Mouse (Mus musculus) spleen, postnatal 36 days (tissue): ENCODE results near the gene Rprd1b.

Experiments used
- DNase-seq, 2 experiments: peaks; one replicate each; pipeline ENCODE4 v3.0.0; 2022; ENCODE audit warnings: low spot score in 2 of 2, mixed read lengths in 1 of 2

Gene Rprd1b

DNA sequence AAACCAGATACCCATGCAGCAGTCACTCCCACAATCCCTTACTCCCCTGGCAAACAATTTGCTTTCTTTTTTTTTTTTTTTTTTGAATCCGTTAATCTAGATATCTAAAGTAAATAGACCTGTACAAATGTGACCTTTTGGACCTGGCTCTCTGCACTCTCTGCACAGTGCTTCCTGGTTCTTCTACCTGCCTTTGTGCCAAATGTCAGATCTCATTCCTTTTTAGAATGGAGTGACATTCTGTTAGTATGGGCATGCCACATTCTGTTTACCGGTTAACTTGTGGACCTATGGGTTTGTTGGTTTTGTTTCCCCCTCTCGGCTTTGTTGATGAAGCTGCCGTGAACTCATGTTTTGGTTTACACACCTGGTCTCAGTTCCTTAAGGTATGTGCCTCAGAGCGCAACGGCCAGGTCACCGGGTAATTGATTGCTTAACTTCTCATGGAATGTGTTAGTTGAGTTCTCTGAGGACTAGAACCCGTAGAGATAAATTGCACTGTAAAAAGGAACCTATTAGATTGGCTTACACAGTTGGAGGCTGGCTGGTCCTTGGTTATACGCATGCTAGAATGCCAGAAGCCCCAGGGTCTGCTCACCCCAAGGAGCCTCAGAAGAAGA is 52.4 kb downstream of the Rprd1b start:
- no peak for DNase-seq

DNA sequence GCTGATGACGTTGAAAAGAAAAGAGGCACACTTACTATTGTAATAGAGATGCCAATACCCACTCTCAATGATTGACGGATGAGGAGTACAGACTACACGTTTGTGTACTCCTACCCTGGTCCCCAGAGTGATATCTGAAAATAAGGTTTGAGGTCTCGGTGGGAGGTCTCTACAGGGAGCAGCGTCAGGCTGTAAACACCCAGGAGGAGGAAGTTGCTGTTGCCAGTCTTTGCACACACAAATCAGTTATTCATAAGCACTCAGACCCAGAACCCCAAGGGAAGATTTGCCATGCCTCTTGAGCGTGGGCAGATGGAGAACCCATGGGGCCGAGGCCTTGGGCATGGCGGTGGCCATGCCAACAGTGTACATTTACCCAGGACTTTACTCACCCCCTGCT is 56.2 kb downstream of the Rprd1b start:
- peak; percentile 70 to 72 for DNase-seq

GRCm38 (mm10) chr2:158090096-158090495 is 61.8 kb downstream of the Rprd1b start:
- DNase-seq = no peak

GRCm38 (mm10) chr2:158093345-158093744 is 65.0 kb downstream of the Rprd1b start:
- no peak for DNase-seq

GRCm38 (mm10) chr2:158094300-158094699 is 66.0 kb downstream of the Rprd1b start:
- no peak for DNase-seq

GRCm38 (mm10) chr2:158094846-158095245 is 66.5 kb downstream of the Rprd1b start:
- DNase-seq = no peak

DNA sequence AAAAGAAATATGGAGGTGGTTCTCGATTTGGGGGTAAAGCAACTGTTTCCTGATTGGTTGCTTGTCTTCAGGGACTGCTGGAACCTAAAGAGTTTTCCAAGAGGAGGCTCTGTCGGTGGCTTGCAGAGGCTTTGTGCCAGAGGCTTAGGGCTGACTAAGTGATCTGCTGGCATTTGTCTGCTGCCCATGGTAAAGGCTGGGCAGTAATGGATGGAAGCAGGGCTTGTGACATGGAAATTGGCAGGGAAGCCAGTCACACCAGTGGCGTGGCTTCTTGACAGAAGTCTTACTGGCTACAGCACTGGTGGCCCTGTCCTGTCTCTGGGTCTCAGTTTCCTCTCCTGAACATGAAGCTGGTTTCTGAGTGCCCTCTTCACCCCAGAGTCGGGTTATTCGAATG is 68.8 kb downstream of the Rprd1b start:
- no peak for DNase-seq

DNA sequence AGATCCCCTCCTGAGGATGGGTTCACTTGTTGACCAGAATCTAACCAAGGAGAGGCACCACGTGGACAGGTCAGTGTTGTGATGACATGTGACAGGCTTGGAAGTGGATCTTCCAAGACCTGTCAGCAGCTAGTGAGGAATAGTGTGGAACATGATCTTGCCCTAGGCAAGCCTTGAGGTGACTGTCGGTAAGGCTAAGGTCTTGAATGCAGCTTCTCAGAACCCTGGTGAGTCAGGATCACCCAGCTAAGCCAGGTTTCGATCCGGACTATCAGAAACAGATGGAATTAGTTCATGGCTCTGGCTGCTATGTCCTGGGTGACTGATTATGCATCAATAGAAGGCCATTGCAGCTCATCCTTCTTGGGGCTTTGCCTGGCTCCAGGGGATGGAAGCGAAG is 70.4 kb downstream of the Rprd1b start:
- no peak for DNase-seq

DNA sequence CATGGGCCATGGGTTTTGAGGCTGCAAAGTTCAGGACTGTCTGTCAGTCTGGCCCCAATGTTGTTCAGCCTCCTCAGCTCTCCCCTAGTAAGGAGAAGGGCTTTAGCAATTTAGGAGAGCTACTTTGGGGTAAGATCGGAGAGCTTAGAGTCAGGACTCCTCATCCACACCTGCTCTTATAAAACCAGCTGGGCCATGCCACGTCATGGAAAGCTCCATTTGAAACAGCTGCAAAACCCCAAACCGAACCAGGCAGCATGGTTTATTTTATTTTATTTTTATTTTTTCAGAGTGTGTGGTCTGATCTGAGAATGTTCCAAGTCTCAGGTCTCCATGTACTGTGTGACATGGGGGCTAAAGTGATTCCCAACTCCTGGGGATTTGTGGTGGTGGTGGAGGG is 71.2 kb downstream of the Rprd1b start:
- no peak for DNase-seq

DNA sequence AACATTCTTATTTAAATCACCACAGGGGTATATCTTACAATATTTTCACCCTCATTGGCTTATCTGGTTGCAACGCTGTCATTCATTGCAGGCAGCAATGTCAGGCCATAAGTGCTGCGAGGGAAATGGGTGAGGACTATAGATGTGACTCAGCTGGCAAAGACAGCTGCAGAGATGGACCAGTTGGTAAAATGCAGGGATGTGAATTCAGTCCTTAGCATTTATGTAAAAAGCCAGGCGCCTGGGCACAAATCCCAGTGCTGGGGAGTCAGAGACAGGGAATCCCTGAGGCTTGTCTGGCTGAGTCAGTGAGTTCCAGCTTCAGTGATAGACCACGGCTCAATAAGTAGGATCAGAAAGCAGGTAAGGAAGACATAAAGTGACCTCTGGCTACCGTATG is 73.5 kb downstream of the Rprd1b start:
- DNase-seq = no peak

- no peak for DNase-seq
Observed at GRCm38 (mm10) chr2:158104966-158105365, 76.7 kb downstream of the Rprd1b start.

DNA sequence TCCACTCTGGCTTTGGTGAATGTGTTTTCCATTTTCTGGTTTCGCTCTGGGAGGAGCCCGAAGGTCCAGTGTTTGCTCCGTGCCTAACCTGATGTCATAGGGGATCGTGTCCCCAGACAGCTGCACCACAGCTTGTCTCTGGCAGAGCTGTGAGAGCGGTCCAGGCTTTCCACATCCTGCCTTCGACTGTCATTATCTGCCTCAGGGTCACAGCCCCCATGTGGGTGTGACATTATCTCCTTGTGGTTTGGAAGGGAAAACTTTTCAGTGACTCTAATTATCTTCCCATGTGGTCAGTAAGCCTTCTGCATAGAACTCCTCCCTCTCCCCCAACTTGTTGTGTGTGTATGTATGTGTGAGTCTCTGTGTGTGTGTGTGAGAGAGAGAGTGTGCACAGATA is 77.3 kb downstream of the Rprd1b start:
- no peak for DNase-seq

DNA sequence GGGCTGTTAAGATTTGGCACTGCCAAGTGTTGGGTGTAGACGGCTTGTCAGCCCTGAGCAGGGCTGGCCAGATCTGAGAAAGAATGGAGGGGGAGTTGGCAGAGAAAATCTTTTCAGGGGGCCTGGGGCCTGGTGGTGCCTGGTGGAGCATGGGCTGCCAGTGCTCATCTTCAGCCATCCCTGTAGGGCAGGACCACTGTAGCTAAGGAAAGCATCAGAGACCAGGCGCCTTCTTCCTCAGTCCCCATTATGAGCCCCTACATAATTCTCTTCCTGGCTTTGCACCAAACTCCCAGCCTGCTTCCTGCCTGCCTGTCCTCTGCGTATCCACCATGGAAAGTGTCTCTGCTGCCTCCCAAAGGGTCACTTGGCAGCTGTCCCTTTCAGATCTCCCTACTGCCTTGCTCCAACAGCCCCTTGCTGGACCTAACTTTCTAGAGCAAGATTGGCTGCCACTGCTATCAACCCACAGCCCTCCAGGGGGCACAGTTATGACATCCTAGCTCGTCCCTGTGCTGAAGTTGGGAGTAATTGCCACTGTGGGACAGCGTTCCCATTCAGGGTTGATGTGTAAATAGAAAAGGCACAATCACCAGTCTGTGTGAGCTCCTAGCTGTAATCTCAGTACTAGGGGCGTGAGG is 78.8 kb downstream of the Rprd1b start:
- peak in 1 of 2 experiments; percentile 16 for DNase-seq

GRCm38 (mm10) chr2:158109516-158109915 is 81.2 kb downstream of the Rprd1b start:
- no peak for DNase-seq

DNA sequence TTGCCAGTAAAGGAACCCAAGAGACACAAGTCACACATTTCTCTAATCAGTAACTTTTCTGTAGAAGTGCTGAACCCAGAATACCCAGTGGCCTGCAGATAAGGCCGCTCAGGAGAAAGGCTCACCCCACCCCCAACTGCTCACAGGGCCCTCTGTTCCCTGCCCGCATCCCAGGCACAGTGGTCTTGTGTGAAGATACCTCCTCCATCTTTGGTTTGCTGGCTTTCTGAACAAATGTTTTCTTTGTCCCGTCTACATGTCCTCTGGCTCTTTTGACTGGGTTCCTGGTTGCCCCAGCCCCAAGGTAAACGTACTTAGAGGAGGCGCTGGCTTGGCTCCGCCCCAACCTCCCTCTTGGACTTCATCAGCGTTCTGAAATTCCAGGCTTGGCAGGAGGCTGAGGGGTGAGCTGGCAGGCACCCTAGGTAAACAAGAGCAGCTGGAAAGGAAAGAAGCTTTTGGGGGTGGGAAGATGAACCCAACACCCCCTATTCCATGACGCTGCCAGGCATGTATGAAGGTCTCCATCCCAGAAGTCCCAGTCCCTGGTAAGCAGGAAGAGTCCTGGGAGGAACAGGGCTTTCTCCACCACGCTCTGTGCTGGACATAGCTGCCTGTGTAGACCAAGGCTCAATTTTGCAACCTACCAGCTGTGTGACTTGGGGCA is 85.4 kb downstream of the Rprd1b start:
- no peak for DNase-seq

DNA sequence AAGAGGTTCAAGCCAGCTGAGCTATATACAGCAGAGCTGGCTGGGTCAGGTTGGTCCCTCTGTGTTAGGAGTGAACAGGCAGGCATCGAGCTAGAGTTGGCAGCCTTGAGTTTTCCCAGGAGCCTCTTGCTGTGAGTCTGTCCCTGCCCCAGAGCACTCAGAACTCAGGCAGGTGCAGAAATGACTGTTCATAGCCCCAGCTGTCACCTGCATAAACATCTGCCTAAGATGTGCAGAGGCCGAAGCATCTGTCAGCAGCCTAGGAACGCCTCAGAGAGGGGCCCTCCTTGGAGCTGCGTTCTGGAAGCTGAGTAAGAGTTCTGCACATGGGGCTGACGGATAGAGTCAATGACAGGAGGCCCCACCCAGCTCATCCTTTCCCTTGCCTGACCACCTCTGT is 86.6 kb downstream of the Rprd1b start:
- no peak for DNase-seq

DNA sequence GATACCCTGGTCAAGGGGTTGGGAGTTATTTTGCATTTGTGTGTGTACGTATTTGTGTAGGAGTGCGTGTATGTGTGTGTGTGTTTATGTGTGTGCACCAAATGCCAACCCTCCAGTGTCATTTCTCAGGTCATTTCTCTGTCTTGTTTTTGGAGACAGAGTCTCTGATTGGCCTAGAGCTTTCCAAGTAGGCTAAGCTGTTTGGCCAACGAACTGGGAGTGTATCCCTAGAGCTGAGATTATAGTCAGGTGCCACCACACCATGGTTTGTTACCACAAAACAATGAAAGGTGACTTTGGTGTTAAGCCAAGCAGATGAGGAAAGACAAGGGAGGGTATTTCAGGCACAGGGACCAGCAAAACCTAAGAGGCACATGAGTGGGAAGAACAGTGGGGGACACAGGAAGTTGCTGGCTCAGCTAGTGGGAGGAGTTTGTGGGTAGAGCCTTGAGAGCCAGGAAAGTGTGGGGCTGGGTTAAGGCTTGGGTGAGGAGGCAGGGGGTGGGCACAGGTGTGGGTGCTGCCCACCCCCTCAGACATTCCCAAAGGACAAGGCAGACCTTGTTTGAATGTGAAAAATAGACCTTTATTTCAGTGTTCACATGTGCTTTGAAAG is 87.6 kb downstream of the Rprd1b start:
- DNase-seq = no peak

DNA sequence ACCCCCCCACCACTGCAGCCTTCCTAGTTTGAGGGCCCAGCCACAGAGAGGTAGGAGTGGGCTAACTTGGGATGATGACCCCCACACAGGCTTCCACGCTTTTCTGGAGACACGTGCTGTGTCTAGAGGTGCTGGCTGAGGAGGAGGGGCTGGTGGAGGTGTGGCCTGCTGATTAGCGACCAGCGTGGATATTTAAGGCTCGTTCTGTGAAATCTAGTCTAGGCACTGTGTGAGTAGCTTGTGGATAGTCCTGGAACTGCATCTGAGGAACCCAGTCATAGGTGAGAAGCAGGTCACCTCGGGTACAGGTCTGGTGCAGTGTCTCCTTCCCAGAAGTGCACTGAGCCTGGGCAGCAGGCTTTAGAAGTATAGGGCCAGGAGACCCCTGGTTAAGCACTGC is 88.4 kb downstream of the Rprd1b start:
- no peak for DNase-seq

GRCm38 (mm10) chr2:158119145-158119544 is 90.8 kb downstream of the Rprd1b start:
- no peak for DNase-seq

DNA sequence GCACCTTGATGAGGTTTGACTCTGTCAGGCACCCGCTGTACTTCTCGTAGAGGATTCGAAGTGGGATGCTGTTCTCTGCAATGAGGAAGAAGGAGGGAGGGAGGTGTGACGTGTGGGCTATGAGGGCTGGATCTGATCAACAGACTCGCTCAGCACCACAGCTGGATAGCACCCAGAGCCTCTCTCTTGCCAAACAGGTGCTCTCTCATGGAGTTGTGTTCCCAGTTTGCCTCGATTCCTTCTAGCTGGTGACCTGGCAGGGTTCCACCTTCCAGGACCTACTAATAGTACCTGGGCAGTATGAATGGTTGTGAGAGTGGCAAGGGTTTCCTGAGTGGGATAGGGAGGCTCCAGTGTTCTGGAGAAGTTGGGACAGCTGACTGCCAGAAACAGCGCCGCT is 91.9 kb downstream of the Rprd1b start:
- no peak for DNase-seq

GRCm38 (mm10) chr2:158120868-158121267 is 92.6 kb downstream of the Rprd1b start:
- DNase-seq = no peak

DNA sequence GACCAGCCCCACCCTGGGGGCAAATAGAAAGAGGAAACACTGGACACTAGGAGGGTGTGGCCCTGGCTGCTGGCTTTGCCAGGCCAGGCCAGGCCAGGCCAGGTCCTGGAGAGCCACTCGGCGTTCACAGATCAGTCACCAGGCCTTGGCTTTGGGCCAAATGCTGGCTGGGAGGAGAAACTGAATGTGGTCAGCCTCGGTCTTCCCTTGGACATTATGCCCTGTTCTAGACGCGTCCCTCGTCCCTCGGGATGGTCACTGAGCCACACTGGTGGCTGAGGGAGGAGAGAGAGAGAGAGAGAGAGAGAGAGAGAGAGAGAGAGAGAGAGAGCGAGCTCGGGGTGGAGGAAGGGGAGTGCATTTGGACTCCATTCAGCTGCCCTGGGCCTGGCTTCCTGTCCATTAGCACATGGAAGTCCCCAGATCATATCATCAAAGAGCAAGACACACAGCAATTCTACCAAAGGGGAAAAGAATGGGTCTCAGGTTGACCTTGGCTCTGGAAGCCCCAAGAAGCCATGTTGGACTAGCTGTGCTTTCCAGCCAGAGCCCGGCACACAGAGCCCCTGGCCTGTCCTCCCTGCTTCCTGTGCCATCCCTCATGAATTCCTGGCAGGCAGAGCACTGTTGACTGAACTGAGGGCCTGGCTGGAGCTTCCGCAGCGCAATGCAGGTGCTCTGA is 93.5 kb downstream of the Rprd1b start:
- no peak for DNase-seq
